Mouse (Mus musculus): ENCODE data around the gene Gsdme. TPM values are rescaled to one million over a fixed set of nuclear protein-coding genes. Genes with fewer than 3 reads are reported as not detected.

Gsdme gene
- total RNA-seq (2021), result 10 to 100 TPM; 11.8 to 12.1 TPM
- long read RNA-seq, experiment 1, transcript Gsdme-205 (10 exons, 2,133 nt), result major isoform, 6 of 57 reads
- long read RNA-seq, experiment 1, partial matches to known transcripts, result 11 of 57 reads
- long read RNA-seq, experiment 1, other reads (novel, unspliced or antisense), result 40 of 57 reads
- long read RNA-seq, experiment 2, transcript Gsdme-205 (10 exons, 2,133 nt), result major isoform, 8 of 35 reads
- long read RNA-seq, experiment 2, partial matches to known transcripts, result 14 of 35 reads
- long read RNA-seq, experiment 2, other reads (novel, unspliced or antisense), result 13 of 35 reads

DNA sequence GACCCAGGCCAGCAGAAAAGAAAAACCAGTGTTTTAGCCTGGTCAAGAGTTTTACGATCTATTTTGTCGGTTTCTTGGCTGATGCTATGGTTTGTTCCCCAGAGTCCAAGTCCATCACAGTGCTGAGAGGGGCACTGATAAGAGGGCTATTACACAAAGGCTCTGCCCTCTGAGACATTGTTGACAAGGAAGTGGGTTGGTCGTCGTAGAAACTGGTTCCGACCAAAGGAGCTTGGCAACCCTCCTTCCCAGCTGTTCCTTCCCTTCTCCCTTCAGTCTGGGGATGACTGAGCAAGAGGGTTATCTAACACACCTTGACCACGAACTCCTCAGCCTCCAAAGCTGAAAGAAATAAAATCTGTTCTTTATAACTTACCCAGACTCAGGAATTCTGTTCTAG is at the start of gene Gsdme:
Gsdme (minus strand) TSS at position 193 of the 400 bp plus-strand sequence.
- no peak within 1 kb of the TSS for H3K4me3 ChIP-seq
- intact Hi-C loops (cut with DNase I), result no loop called here
- no peak for DNase-seq (ENCODE audit: extremely low spot score in 1 of 2, low spot score in 2 of 2)
- no peak for TF ChIP-seq CTCF (IDR thresholded peaks at IDR 0.05)
- no peak within 1 kb of the TSS for H3K27ac ChIP-seq

GRCm38 (mm10) chr6:50312647-50313046 is 49.0 kb upstream of the Gsdme start:
- peak; percentile 78 to 81 for DNase-seq (ENCODE audit: extremely low spot score in 1 of 2, low spot score in 2 of 2)
- intact Hi-C loops (cut with DNase I), result loop anchor here (1.0 to 2.0 kb wide), 2 partner anchors 142 to 214 kb away; no protein-coding TSS in a partner anchor
- TF ChIP-seq CTCF (IDR thresholded peaks at IDR 0.05), result peak; percentile 96
- H3K27ac ChIP-seq, result no peak overlapping the region
- H3K4me3 ChIP-seq, result no peak overlapping the region

DNA sequence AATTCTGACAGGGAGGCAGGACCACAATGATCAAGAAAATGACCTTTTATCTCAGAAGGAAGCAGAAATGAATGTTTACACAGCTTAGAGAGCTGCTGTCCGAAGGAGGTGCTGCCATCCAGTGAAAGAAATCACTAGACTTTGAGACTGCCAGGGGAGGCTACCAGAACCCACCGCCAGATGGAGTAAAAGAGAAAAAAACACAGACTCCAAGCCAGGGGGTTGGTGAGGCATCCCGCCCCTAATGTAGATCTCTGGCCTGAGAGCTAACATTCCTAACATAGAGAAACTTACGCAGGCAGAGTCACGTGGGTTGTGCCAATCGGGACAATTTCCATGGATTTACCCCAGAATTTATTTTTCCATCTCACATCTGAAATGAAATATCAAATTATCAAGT is 45.4 kb upstream of the Gsdme start:
- intact Hi-C loops (cut with DNase I), result no loop called here
- Histone ChIP-seq H3K27ac (no peak overlapping the region), H3K4me3 (no peak overlapping the region)
- TF ChIP-seq CTCF (IDR thresholded peaks at IDR 0.05), result peak; percentile 67
- DNase-seq (ENCODE audit: extremely low spot score in 1 of 2, low spot score in 2 of 2), result peak; percentile 26 to 55

GRCm38 (mm10) chr6:50306625-50307024 is 43.0 kb upstream of the Gsdme start:
- no peak for TF ChIP-seq CTCF (IDR thresholded peaks at IDR 0.05)
- no peak for DNase-seq (ENCODE audit: extremely low spot score in 1 of 2, low spot score in 2 of 2)
- intact Hi-C loops (cut with DNase I), result no loop called here
- H3K4me3 ChIP-seq, result no peak overlapping the region
- H3K27ac ChIP-seq, result no peak overlapping the region

- peak; percentile 75 to 88 for DNase-seq (ENCODE audit: extremely low spot score in 1 of 2, low spot score in 2 of 2)
- H3K4me3 ChIP-seq, result no peak overlapping the region
- intact Hi-C loops (cut with DNase I), result loop anchor here (2.0 kb wide), 1 partner anchor 232 kb away; no protein-coding TSS in a partner anchor
- peak; percentile 95 for TF ChIP-seq CTCF (IDR thresholded peaks at IDR 0.05)
- H3K27ac ChIP-seq, result no peak overlapping the region
Observed at GRCm38 (mm10) chr6:50304949-50305491, 41.4 kb upstream of the Gsdme start.

GRCm38 (mm10) chr6:50301121-50301520 is 37.5 kb upstream of the Gsdme start:
- TF ChIP-seq CTCF (IDR thresholded peaks at IDR 0.05), result no peak
- Histone ChIP-seq H3K4me3 (no peak overlapping the region), H3K27ac (no peak overlapping the region)
- intact Hi-C loops (cut with DNase I), result no loop called here
- DNase-seq (ENCODE audit: extremely low spot score in 1 of 2, low spot score in 2 of 2), result no peak

DNA sequence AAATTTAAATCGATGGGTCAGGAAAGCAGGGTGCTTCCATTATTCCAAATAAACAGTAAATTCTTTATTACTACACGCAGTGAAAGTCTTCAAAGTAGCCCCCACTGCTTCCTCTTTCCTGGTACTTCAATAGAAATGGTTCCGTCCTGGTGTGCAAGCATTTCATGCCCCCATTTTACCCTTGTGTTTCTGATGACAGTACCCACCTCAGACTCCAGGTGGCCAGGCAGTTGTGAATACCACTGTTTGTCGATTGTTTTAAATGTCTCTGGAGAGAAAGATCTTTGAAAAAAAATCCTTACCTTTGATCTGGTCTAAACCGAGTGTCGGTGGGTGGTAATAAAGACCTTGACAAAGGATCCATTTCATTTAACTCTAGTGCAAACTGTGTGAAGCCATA is 37.0 kb upstream of the Gsdme start:
- Histone ChIP-seq H3K4me3 (no peak overlapping the region), H3K27ac (no peak overlapping the region)
- intact Hi-C loops (cut with DNase I), result no loop called here
- TF ChIP-seq CTCF (IDR thresholded peaks at IDR 0.05), result peak; percentile 9; the same call in 1 of the 2 replicates
- no peak for DNase-seq (ENCODE audit: extremely low spot score in 1 of 2, low spot score in 2 of 2)

GRCm38 (mm10) chr6:50299071-50299470 is 35.4 kb upstream of the Gsdme start:
- intact Hi-C loops (cut with DNase I), result no loop called here
- Histone ChIP-seq H3K4me3 (no peak overlapping the region), H3K27ac (no peak overlapping the region)
- no peak for DNase-seq (ENCODE audit: extremely low spot score in 1 of 2, low spot score in 2 of 2)
- no peak for TF ChIP-seq CTCF (IDR thresholded peaks at IDR 0.05)

DNA sequence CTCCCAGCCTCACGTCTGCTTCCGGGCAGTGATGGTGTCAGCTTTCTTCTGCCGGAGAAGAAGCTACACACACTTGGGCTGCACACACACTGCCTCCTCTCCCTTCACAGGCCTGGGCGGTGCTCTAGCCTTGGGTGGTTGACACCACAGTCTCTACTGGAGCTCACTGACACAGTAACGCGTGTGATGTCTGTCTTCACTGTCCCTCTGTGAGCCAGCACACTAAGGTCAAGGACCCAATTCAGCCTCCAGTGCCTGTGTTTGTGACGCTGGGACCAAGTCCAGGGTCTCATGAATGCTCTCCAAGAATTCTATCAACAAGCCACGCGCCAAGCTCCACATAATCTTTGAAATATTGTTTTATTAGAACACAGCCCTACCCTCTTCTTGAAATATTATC is 34.0 kb upstream of the Gsdme start:
- Histone ChIP-seq H3K27ac (no peak overlapping the region), H3K4me3 (no peak overlapping the region)
- TF ChIP-seq CTCF (IDR thresholded peaks at IDR 0.05), result no peak
- intact Hi-C loops (cut with DNase I), result no loop called here
- no peak for DNase-seq (ENCODE audit: extremely low spot score in 1 of 2, low spot score in 2 of 2)

DNA sequence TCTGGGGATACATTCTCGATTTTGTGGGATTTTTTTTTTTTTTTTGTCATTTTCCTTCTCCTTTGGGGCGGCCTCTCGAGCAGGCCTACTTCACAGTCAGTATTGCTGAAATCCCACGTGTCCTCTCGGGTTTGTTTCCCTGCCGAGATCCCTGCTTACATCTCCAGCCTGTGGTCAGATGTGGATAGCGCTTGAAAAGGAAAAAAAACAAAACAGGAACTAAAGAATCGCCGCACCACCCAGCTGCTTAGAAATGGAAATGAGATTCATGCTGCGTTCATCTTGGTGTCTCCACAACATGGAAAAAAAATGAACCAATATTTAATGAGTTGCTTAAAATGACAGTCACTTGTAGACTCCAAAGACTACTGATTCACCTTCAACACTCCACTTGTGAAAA is 31.5 kb upstream of the Gsdme start:
- intact Hi-C loops (cut with DNase I), result loop anchor here (2.0 kb wide), 1 partner anchor 182 kb away; no protein-coding TSS in a partner anchor
- no peak for TF ChIP-seq CTCF (IDR thresholded peaks at IDR 0.05)

GRCm38 (mm10) chr6:50294128-50294527 is 30.5 kb upstream of the Gsdme start:
- intact Hi-C loops (cut with DNase I), result loop anchor here (1.0 to 5.0 kb wide), 4 partner anchors 42 to 775 kb away; no protein-coding TSS in a partner anchor
- Histone ChIP-seq H3K27ac (no peak overlapping the region), H3K4me3 (no peak overlapping the region)
- peak; percentile 64 to 72 for DNase-seq (ENCODE audit: extremely low spot score in 1 of 2, low spot score in 2 of 2)
- TF ChIP-seq CTCF (IDR thresholded peaks at IDR 0.05), result peak; percentile 96

More for the DNA sequence above, 31.5 kb upstream of the Gsdme start:
- Histone ChIP-seq H3K4me3 (no peak overlapping the region), H3K27ac (no peak overlapping the region)
- DNase-seq (ENCODE audit: extremely low spot score in 1 of 2, low spot score in 2 of 2), result no peak

DNA sequence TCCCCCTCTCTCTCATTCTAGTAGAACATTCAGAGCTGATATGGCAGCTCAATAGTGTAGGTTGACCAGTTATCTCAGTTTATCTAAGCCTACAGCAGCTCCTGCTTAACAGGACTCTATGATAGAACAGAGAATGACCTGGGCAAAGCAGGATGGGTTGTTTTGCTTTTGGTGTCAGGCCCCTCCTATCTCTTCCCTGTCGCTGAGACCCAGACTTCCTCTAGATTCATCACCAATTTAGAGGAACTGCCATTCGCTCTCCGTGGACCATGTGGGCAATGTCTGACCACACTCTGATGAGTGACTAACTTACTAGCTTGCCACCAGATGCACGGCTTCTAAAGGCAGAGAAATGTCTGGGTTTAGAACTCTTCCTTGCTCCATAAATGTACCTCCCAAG is 28.0 kb upstream of the Gsdme start:
- Histone ChIP-seq H3K27ac (no peak overlapping the region), H3K4me3 (no peak overlapping the region)
- no peak for TF ChIP-seq CTCF (IDR thresholded peaks at IDR 0.05)
- DNase-seq (ENCODE audit: extremely low spot score in 1 of 2, low spot score in 2 of 2), result no peak
- intact Hi-C loops (cut with DNase I), result loop anchor here (5.0 kb wide), 2 partner anchors 39 to 369 kb away; no protein-coding TSS in a partner anchor
